Mouse (Mus musculus): ENCODE measurements around the gene Jade2. TPM values are rescaled to one million over a fixed set of nuclear protein-coding genes. Genes with fewer than 3 reads are reported as not detected.
A peak's percentile ranks its signal among the peaks of the same experiment; 100 is the strongest.

The Jade2 gene
- polyA plus RNA-seq, 1 experiment from 2014 or later: 2.3 TPM

DNA sequence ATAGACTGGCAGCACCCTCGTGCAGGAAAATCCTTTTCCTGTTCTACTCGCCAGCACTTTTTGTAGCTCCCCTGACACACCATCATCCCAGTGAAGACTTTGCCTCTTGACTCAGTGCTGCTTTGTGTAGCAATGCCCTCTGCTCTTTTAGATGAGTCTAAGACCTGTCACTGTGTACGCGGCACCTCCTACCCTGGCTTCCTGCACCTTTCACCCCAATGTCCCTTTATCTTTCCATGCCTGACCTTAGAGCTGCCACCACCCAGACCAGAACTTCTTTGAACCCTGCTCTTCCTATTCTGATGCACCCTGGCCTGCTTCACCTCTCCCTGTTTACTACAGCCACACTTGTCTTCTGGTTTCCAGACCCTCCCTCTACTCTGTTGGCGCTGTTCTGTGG, 89.2 kb downstream of the Jade2 start:
- H3K27me3 ChIP-seq: no peaks in the 10 kb centered on the region
- no peaks in the 10 kb centered on the region for H3K36me3 ChIP-seq
- H3K4me1 ChIP-seq: peaks cover 8% of the 10 kb centered on the region
- ATAC-seq (ENCODE audit: borderline replicate concordance, extremely low read depth, low FRiP score, low TSS enrichment): no peak
- no peaks in the 10 kb centered on the region for H3K9me3 ChIP-seq
- H3K9ac ChIP-seq: no peak overlapping the region
- 55% methylated on average over 5 of the region's 5 CpGs for WGBS
- no peak overlapping the region for H3K4me2 ChIP-seq
- H3K4me3 ChIP-seq: no peak overlapping the region
- H3K27ac ChIP-seq: no peak overlapping the region

DNA sequence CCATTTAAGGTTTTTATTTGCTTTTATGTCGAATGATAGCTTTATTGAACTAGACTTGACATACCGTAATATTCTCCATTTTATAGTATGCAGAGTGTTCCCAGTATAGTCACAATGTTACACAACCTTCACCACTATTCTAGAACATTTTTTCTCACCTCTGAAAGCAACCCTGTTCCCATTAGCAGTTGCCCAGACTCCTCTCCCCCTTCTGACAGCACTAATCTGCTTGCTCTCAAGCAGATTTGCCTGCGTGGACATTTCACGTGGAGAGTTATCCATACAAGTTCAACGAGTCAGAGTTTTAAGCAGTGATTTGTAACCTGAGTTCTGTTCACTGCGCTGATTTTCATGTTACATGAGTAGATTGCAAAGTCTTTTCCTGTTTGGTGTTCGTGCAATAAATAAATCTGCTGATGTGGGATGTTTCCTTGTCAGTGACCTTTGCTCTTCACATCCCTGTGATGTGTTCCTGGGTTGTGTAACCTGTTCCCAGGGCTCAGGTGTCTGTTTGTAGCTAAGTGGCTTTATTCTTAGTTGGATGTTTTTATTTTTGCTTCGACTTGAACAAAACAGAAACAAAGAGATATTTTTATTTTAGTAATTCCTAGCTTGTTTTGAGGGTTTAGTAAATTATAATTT, 89.8 kb downstream of the Jade2 start:
- WGBS: 73% methylated on average over 8 of the region's 8 CpGs
- no peak overlapping the region for H3K27ac ChIP-seq
- no peak overlapping the region for H3K4me3 ChIP-seq
- H3K9me3 ChIP-seq: no peaks in the 10 kb centered on the region
- H3K4me1 ChIP-seq: peaks cover 8% of the 10 kb centered on the region
- H3K4me2 ChIP-seq: no peak overlapping the region
- ATAC-seq (ENCODE audit: borderline replicate concordance, extremely low read depth, low FRiP score, low TSS enrichment): no peak
- H3K27me3 ChIP-seq: no peaks in the 10 kb centered on the region
- H3K36me3 ChIP-seq: no peaks in the 10 kb centered on the region
- no peak overlapping the region for H3K9ac ChIP-seq

DNA sequence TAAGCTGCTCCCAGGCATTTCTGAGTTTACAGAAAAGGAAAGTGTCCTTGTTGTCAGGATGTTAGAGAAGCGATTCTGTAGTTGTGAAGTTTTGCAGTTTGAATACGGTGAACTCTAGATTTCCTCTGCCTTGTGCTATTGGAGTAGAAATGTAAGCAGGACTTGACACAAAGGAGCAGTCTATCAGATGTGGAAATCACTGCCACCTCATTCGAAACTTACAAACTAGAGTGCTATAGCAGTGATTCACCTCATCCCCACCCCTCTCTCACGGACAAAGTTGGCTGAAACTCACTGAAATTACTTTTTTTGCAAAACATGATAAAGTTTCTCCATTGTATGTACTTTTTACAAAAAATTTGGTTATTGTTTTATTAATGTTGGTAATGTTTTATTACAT, 92.6 kb downstream of the Jade2 start:
- Histone ChIP-seq H3K9me3 (no peaks in the 10 kb centered on the region), H3K27ac (no peak overlapping the region), H3K27me3 (peaks cover 3% of the 10 kb centered on the region; the same call in 1 of the 2 replicates), H3K36me3 (no peaks in the 10 kb centered on the region), H3K4me1 (peaks cover 8% of the 10 kb centered on the region), H3K4me3 (peak overlapping the region; percentile 98), H3K9ac (no peak overlapping the region), H3K4me2 (peak overlapping the region; percentile 79)
- no peak for ATAC-seq (ENCODE audit: borderline replicate concordance, extremely low read depth, low FRiP score, low TSS enrichment)
- WGBS: 71% methylated on average over 4 of the region's 4 CpGs

DNA sequence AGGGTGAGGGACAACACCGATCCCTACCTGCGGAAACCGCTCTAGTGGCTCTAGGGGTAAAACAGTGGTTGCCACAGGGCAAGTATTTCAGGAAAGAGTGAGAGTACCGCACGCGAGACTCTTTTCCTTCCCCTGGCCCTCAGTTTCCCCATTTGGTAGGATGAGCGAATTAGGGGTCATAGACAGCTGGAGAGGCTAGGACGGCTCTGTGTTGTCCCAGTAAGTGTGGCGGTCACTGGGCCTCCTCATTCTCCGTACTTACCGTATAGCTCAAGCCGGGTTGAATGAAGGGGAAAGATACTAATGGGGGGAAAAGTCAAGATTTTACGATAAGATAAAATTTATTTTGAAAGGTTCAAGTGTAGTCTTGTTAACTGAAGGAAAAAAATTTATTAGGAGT, 93.5 kb downstream of the Jade2 start:
- Histone ChIP-seq H3K4me2 (peak overlapping the region; percentile 79), H3K9ac (peak overlapping the region; percentile 87), H3K27me3 (peaks cover 3% of the 10 kb centered on the region; the same call in 1 of the 2 replicates), H3K4me1 (peaks cover 8% of the 10 kb centered on the region), H3K27ac (no peak overlapping the region; the same call in 1 of the 2 replicates), H3K4me3 (peak overlapping the region; percentile 98), H3K9me3 (no peaks in the 10 kb centered on the region), H3K36me3 (no peaks in the 10 kb centered on the region)
- peak; percentile 35; the same call in 1 of the 2 replicates for ATAC-seq (ENCODE audit: borderline replicate concordance, extremely low read depth, low FRiP score, low TSS enrichment)
- 3% methylated on average over 13 of the region's 13 CpGs for WGBS

Other genes starting within 250 kb of the Jade2 start
- gene Nhp2, start 237.9 kb downstream of the Jade2 start, polyA plus RNA-seq (2015; fragmentation: Nextera tagmentation; extraction: Ambion mirVana): 126 and 144 TPM in 2 replicates
- gene Rmnd5b, start 221.8 kb downstream of the Jade2 start, polyA plus RNA-seq (2015; fragmentation: Nextera tagmentation; extraction: Ambion mirVana): 43.7 and 43.8 TPM in 2 replicates
- gene N4bp3, start 206.8 kb downstream of the Jade2 start, polyA plus RNA-seq (2015; fragmentation: Nextera tagmentation; extraction: Ambion mirVana): 46.2 and 46.6 TPM in 2 replicates
- gene D930048N14Rik, start 206.7 kb downstream of the Jade2 start, polyA plus RNA-seq (2015; fragmentation: Nextera tagmentation; extraction: Ambion mirVana): 2.7 and 3.9 TPM in 2 replicates
- 98.9 and 99.4 TPM in 2 replicates for gene 0610009B22Rik, start 168.8 kb downstream of the Jade2 start, polyA plus RNA-seq (2015; fragmentation: Nextera tagmentation; extraction: Ambion mirVana)
- 10.6 and 12.6 TPM in 2 replicates for gene Sec24a, start 94.0 kb downstream of the Jade2 start, polyA plus RNA-seq (2015; fragmentation: Nextera tagmentation; extraction: Ambion mirVana)
- 104 and 120 TPM in 2 replicates for gene Sar1b, start 94.0 kb downstream of the Jade2 start, polyA plus RNA-seq (2015; fragmentation: Nextera tagmentation; extraction: Ambion mirVana)
- 102 and 109 TPM in 2 replicates for gene Cdkn2aipnl, start 110.0 kb upstream of the Jade2 start, polyA plus RNA-seq (2015; fragmentation: Nextera tagmentation; extraction: Ambion mirVana)
- 214 and 215 TPM in 2 replicates for gene Ube2b, start 143.1 kb upstream of the Jade2 start, polyA plus RNA-seq (2015; fragmentation: Nextera tagmentation; extraction: Ambion mirVana)
- gene Cdkl3, start 146.6 kb upstream of the Jade2 start, polyA plus RNA-seq (2015; fragmentation: Nextera tagmentation; extraction: Ambion mirVana): 6.5 and 7.0 TPM in 2 replicates
- gene Ppp2ca, start 241.0 kb upstream of the Jade2 start, polyA plus RNA-seq (2015; fragmentation: Nextera tagmentation; extraction: Ambion mirVana): 75.7 and 76.9 TPM in 2 replicates